Mouse (Mus musculus) megakaryocyte, adult 5-6 weeks (primary cell): Measurements from ENCODE around the gene Cirbp. TPM values are rescaled to one million over a fixed set of nuclear protein-coding genes. Genes with fewer than 3 reads are reported as not detected.
"Not testable (repeated sequence)": the region's sequence is repeated elsewhere in the genome, so short reads cannot be mapped to it uniquely, and the experiment has no call there.

ENCODE experiments used
- ATAC-seq: 2 replicates; pipeline ENCODE4 v1.8.0; 2016; ENCODE audit warnings: mild to moderate bottlenecking, inconsistent platforms; ENCODE audit not compliant: poor library complexity, severe bottlenecking
- total RNA-seq, 2 experiments: library from RNA; stranded (forward) in 1 of 2; stranded (reverse) in 1 of 2; fragments of 153-499, 151-499 nt in 1 of 2; fragments of 221-1000, 200-1000 nt in 1 of 2; gene quantifications; 2 replicates each; pipeline versions ENCODE4 v1.2.3 to v1.2.4; 2015 to 2017

Gene Cirbp
- total RNA-seq, 2 experiments from 2014 or later: 13.8 to 32.1 TPM

DNA sequence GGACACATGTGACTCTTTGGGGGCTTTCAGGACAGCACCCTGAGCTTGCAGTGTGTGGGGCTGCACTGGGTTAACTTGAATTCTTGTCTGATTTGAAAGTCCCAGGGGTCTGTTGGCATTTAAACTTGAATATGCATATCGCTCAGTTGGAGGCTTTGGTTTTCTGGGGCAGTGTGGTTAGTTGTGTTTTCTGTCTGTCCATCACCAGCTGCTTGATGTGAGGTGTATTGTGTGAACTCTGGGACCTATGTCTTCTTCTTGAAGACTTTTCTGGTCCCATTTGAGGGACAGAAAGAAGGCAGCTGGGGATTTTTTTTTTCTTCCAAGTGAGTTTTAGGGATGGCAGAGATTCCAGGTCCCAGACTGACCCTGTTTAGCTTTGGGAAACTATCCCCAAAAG, 41.4 kb downstream of the Cirbp start:
- no peak for ATAC-seq

DNA sequence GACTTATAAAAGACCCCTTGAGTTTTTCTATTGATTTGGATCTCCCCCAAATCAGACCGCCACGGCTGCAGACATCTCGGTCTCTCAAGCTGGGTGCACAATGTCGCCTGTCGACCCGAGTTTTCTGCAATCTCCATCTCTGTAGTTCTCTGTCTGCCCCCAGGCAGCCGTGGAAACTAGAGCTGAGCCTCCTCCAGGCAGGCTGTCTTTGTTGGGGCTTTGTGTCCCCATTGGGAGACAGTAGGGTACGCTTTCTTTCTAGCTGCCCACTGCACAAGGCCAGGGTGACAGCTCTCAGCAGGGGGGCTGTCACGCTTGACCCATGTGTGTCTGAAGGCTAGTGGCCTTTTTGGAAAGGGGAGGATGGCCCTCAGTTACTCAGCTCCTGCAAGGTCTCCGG, 41.9 kb downstream of the Cirbp start:
- no peak for ATAC-seq

DNA sequence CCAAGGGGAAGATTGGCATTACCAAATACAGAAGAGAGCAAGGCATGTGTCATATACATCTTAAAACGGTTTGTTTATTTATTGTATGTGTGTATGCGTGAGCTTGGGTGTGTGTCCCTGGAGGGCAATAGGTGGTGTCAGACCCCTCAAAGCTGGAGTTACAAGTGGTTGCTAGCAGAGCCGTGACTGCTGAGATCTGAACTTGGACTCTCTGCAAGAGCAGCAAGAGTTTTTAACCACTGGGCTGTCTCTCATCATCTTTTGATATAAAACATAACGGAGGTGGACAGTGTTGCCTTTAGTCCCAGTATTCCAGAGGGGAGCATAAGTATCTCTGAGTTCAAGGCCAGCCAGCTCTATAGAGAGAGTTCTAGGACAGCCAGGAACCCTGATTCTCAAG, 42.5 kb downstream of the Cirbp start:
- no peak for ATAC-seq

DNA sequence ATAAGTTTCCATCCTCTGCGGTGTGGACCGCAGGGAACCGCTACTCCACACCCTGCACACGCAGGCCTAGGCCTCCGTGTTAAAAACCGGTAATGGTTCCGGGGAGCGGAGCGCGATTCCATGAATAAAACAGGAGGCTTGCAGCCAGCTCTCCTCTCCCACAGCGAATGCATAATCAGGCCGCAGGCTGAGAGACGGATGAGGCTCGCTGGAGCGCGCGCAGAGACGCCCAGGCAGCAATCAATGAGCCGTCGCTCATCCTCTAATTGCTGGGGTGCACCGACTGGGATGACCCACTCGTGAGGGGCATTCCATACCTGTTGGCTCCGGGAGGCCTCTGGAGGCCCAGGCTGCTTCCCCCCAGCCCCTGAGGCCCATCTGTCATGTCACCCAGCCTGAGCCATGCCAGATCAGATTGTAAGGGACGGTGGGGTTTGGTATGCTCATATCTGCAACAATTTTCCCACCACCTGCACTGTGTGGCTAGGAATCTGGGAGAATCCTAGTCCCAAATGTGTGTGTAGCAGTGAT, 43.1 kb downstream of the Cirbp start:
- ATAC-seq: no peak

GRCm38 (mm10) chr10:80211547-80212103, 45.8 kb downstream of the Cirbp start:
- ATAC-seq: not testable (repeated sequence)

- peak; percentile 57; the same call in 1 of the 2 replicates for ATAC-seq
These were observed 49.4 kb downstream of the Cirbp start for GRCm38 (mm10) chr10:80215048-80215772.

- ATAC-seq: no peak
These were observed 54.9 kb downstream of the Cirbp start for GRCm38 (mm10) chr10:80220676-80221075.

Other genes with a start within 250 kb of the Cirbp start
Only the 30 nearest of the 32 such genes appear.
- gene Arid3a, start 238.9 kb upstream of the Cirbp start, total RNA-seq (2015): 36.7 and 38.7 TPM in 2 replicates
- gene Arid3a, start 238.9 kb upstream of the Cirbp start, total RNA-seq (2017): 59.2 and 67.8 TPM in 2 replicates
- gene Wdr18, start 205.8 kb upstream of the Cirbp start, total RNA-seq (2015): 10.6 and 15.7 TPM in 2 replicates
- 7.8 TPM in 2 replicates for gene Wdr18, start 205.8 kb upstream of the Cirbp start, total RNA-seq (2017)
- gene Grin3b, start 195.3 kb upstream of the Cirbp start, total RNA-seq (2015): not detected in 2 replicates
- gene Grin3b, start 195.3 kb upstream of the Cirbp start, total RNA-seq (2017): 0.18 TPM in 1 of 2 replicates, not detected in the other
- gene Tmem259, start 181.7 kb upstream of the Cirbp start, total RNA-seq (2015): 51.6 and 52.2 TPM in 2 replicates
- 52.1 and 53.2 TPM in 2 replicates for gene Tmem259, start 181.7 kb upstream of the Cirbp start, total RNA-seq (2017)
- gene Cnn2, start 177.4 kb upstream of the Cirbp start, total RNA-seq (2015): 174 and 175 TPM in 2 replicates
- 286 and 299 TPM in 2 replicates for gene Cnn2, start 177.4 kb upstream of the Cirbp start, total RNA-seq (2017)
- 32.6 and 34.7 TPM in 2 replicates for gene Abca7, start 169.5 kb upstream of the Cirbp start, total RNA-seq (2015)
- gene Abca7, start 169.5 kb upstream of the Cirbp start, total RNA-seq (2017): 33.6 and 37.4 TPM in 2 replicates
- gene Arhgap45, start 149.3 kb upstream of the Cirbp start, total RNA-seq (2015): 135 and 140 TPM in 2 replicates
- 235 and 237 TPM in 2 replicates for gene Arhgap45, start 149.3 kb upstream of the Cirbp start, total RNA-seq (2017)
- gene Polr2e, start 126.2 kb upstream of the Cirbp start, total RNA-seq (2015): 70.2 and 70.7 TPM in 2 replicates
- 58.4 and 69.2 TPM in 2 replicates for gene Polr2e, start 126.2 kb upstream of the Cirbp start, total RNA-seq (2017)
- 259 and 303 TPM in 2 replicates for gene Gpx4, start 118.8 kb upstream of the Cirbp start, total RNA-seq (2015)
- 375 and 378 TPM in 2 replicates for gene Gpx4, start 118.8 kb upstream of the Cirbp start, total RNA-seq (2017)
- 32.4 and 33.0 TPM in 2 replicates for gene Sbno2, start 60.4 kb upstream of the Cirbp start, total RNA-seq (2015)
- 41.9 and 46.7 TPM in 2 replicates for gene Sbno2, start 60.4 kb upstream of the Cirbp start, total RNA-seq (2017)
- 58.0 and 60.7 TPM in 2 replicates for gene Stk11, start 50.2 kb upstream of the Cirbp start, total RNA-seq (2015)
- 142 and 146 TPM in 2 replicates for gene Stk11, start 50.2 kb upstream of the Cirbp start, total RNA-seq (2017)
- 161 and 162 TPM in 2 replicates for gene Atp5d, start 27.4 kb upstream of the Cirbp start, total RNA-seq (2015)
- gene Atp5d, start 27.4 kb upstream of the Cirbp start, total RNA-seq (2017): 31.0 and 34.7 TPM in 2 replicates
- gene Cbarp, start 25.1 kb upstream of the Cirbp start, total RNA-seq (2015): 1.6 and 2.2 TPM in 2 replicates
- 1.4 TPM in 1 of 2 replicates, not detected in the other for gene Cbarp, start 25.1 kb upstream of the Cirbp start, total RNA-seq (2017)
- gene Midn, start 17.7 kb upstream of the Cirbp start, total RNA-seq (2015): 29.5 and 29.6 TPM in 2 replicates
- 22.4 and 36.1 TPM in 2 replicates for gene Midn, start 17.7 kb upstream of the Cirbp start, total RNA-seq (2017)
- gene 1600002K03Rik, start 7.0 kb downstream of the Cirbp start, total RNA-seq (2015): 19.3 and 21.0 TPM in 2 replicates
- 18.8 and 20.9 TPM in 2 replicates for gene 1600002K03Rik, start 7.0 kb downstream of the Cirbp start, total RNA-seq (2017)
- gene Efna2, start 13.5 kb downstream of the Cirbp start, total RNA-seq (2015): 0.49 TPM in 1 of 2 replicates, not detected in the other
- gene Efna2, start 13.5 kb downstream of the Cirbp start, total RNA-seq (2017): 0.12 TPM in 1 of 2 replicates, not detected in the other
- 34.0 and 46.2 TPM in 2 replicates for gene Mum1, start 60.4 kb downstream of the Cirbp start, total RNA-seq (2015)
- 40.3 and 45.5 TPM in 2 replicates for gene Mum1, start 60.4 kb downstream of the Cirbp start, total RNA-seq (2017)
- gene Ndufs7, start 83.1 kb downstream of the Cirbp start, total RNA-seq (2015): 113 and 114 TPM in 2 replicates
- gene Ndufs7, start 83.1 kb downstream of the Cirbp start, total RNA-seq (2017): 84.8 and 86.1 TPM in 2 replicates
- 6.3 and 6.7 TPM in 2 replicates for gene Gamt, start 95.0 kb downstream of the Cirbp start, total RNA-seq (2015)
- gene Gamt, start 95.0 kb downstream of the Cirbp start, total RNA-seq (2017): 4.4 and 10.2 TPM in 2 replicates
- 39.0 and 41.4 TPM in 2 replicates for gene Dazap1, start 95.5 kb downstream of the Cirbp start, total RNA-seq (2015)
- 187 and 200 TPM in 2 replicates for gene Dazap1, start 95.5 kb downstream of the Cirbp start, total RNA-seq (2017)
- 1,580 and 1,599 TPM in 2 replicates for gene Rps15, start 126.5 kb downstream of the Cirbp start, total RNA-seq (2015)
- 1,732 and 1,915 TPM in 2 replicates for gene Rps15, start 126.5 kb downstream of the Cirbp start, total RNA-seq (2017)
- gene Apc2, start 130.0 kb downstream of the Cirbp start, total RNA-seq (2015): not detected in 2 replicates
- not detected in 2 replicates for gene Apc2, start 130.0 kb downstream of the Cirbp start, total RNA-seq (2017)
- 25.6 and 27.4 TPM in 2 replicates for gene 2310011J03Rik, start 154.6 kb downstream of the Cirbp start, total RNA-seq (2015)
- 13.8 and 17.8 TPM in 2 replicates for gene 2310011J03Rik, start 154.6 kb downstream of the Cirbp start, total RNA-seq (2017)
- gene Pcsk4, start 163.5 kb downstream of the Cirbp start, total RNA-seq (2015): 0.32 and 0.83 TPM in 2 replicates
- not detected in 2 replicates for gene Pcsk4, start 163.5 kb downstream of the Cirbp start, total RNA-seq (2017)
- 0.16 and 0.96 TPM in 2 replicates for gene Reep6, start 164.0 kb downstream of the Cirbp start, total RNA-seq (2015)
- 0.37 TPM in 1 of 2 replicates, not detected in the other for gene Reep6, start 164.0 kb downstream of the Cirbp start, total RNA-seq (2017)
- gene Adamtsl5, start 182.4 kb downstream of the Cirbp start, total RNA-seq (2015): 0.07 TPM in 1 of 2 replicates, not detected in the other
- not detected in 2 replicates for gene Adamtsl5, start 182.4 kb downstream of the Cirbp start, total RNA-seq (2017)
- not detected in 2 replicates for gene Plk5, start 190.5 kb downstream of the Cirbp start, total RNA-seq (2015)
- gene Plk5, start 190.5 kb downstream of the Cirbp start, total RNA-seq (2017): not detected in 2 replicates
- gene Mex3d, start 221.7 kb downstream of the Cirbp start, total RNA-seq (2015): 2.4 and 2.6 TPM in 2 replicates
- 2.6 and 5.0 TPM in 2 replicates for gene Mex3d, start 221.7 kb downstream of the Cirbp start, total RNA-seq (2017)
- gene Mbd3, start 233.6 kb downstream of the Cirbp start, total RNA-seq (2015): 38.8 and 40.6 TPM in 2 replicates
- 39.8 and 40.0 TPM in 2 replicates for gene Mbd3, start 233.6 kb downstream of the Cirbp start, total RNA-seq (2017)
- 107 and 108 TPM in 2 replicates for gene Uqcr11, start 240.8 kb downstream of the Cirbp start, total RNA-seq (2015)
- gene Uqcr11, start 240.8 kb downstream of the Cirbp start, total RNA-seq (2017): 122 and 129 TPM in 2 replicates